ENCODE assay signal across 25 mouse cellular contexts in the genomic region with DNA sequence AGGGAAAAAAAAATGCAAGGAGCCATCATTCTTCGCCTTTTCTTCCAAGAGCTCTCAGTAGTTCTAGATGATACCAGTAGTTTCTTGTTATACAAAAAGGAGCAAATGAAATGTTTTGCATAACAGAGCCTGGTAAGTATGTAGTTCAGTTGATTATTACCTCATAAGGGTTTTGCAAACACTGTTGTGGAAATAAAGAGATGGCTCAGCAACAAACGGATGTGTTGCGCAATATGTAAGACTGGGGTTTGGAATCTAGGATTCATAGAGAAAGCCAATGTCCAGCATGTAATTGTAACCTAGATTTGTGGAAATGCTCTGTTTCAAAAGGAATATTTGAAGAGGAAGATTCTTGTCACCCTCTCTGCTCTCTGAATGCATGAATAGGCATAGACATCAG.
"Had no signal": no experiment of that assay in that cellular context is flagged by ENCODE, and none has a peak within 500 bp of the region (broad histone marks: within the 10 kb centered on the region; RNA-seq: fewer than 3 reads in every experiment).

No protein-coding gene starts in this region.

- H3K27me3 ChIP-seq: heart, embryonic 13.5 days; heart, embryonic 15.5 days; hindbrain, embryonic 13.5 days; hindbrain, embryonic 15.5 days; kidney, embryonic 15.5 days; limb, embryonic 12.5 days; liver, embryonic 13.5 days had no signal

- ATAC-seq: hindbrain, postnatal 0 days; intestine, embryonic 16.5 days had no signal

- H3K9ac ChIP-seq: heart, embryonic 13.5 days; heart, embryonic 15.5 days; hindbrain, embryonic 13.5 days; hindbrain, embryonic 15.5 days; kidney, embryonic 15.5 days; limb, embryonic 12.5 days; liver, embryonic 13.5 days had no signal

- H3K27ac ChIP-seq: heart, adult 2 months; heart, embryonic 13.5 days; heart, embryonic 15.5 days; hindbrain, embryonic 13.5 days; hindbrain, embryonic 15.5 days; hindbrain, postnatal 0 days; kidney, embryonic 15.5 days; kidney, postnatal 0 days; layer of hippocampus, adult 2 months; limb, embryonic 10.5 days; limb, embryonic 12.5 days; liver, embryonic 13.5 days had no signal

- H3K4me1 ChIP-seq: heart, embryonic 13.5 days; heart, embryonic 15.5 days; hindbrain, embryonic 13.5 days; hindbrain, embryonic 15.5 days; kidney, embryonic 15.5 days; limb, embryonic 10.5 days; limb, embryonic 12.5 days; liver, embryonic 13.5 days had no signal

- H3K4me2 ChIP-seq: heart, embryonic 11.5 days; heart, embryonic 13.5 days; heart, embryonic 15.5 days; hindbrain, embryonic 13.5 days; hindbrain, embryonic 15.5 days; kidney, embryonic 15.5 days; limb, embryonic 12.5 days; liver, embryonic 13.5 days had no signal

- H3K36me3 ChIP-seq: heart, embryonic 13.5 days; heart, embryonic 15.5 days; hindbrain, embryonic 13.5 days; hindbrain, embryonic 15.5 days; kidney, embryonic 15.5 days; limb, embryonic 10.5 days; limb, embryonic 12.5 days; liver, embryonic 13.5 days had no signal

- H3K9me3 ChIP-seq: heart, embryonic 13.5 days; heart, embryonic 15.5 days; hindbrain, embryonic 13.5 days; hindbrain, embryonic 15.5 days; kidney, embryonic 15.5 days; limb, embryonic 10.5 days; limb, embryonic 12.5 days; liver, embryonic 13.5 days had no signal

- H3K4me3 ChIP-seq: heart, adult 2 months; heart, embryonic 13.5 days; heart, embryonic 15.5 days; hindbrain, embryonic 13.5 days; hindbrain, embryonic 15.5 days; kidney, embryonic 15.5 days; layer of hippocampus, adult 2 months; limb, embryonic 10.5 days; limb, embryonic 12.5 days; liver, embryonic 13.5 days had no signal

- DNase-seq: gastrocnemius, postnatal 25 days; heart, adult 11 months; heart, adult 2 months; heart, postnatal 14 days; heart, postnatal 36 days; kidney, adult 11 months; kidney, adult 2 months; kidney, adult 9 months; kidney, postnatal 14 days; kidney, postnatal 4 days; layer of hippocampus, postnatal 36 days; liver; liver, embryonic 13.5 days had no signal
